Mouse (Mus musculus) kidney, adult 2 months (tissue): Measurements from ENCODE around the gene Siae. TPM values are rescaled to one million over a fixed set of nuclear protein-coding genes. Genes with fewer than 3 reads are reported as not detected.

ENCODE experiments used
- DNase-seq: peaks from one replicate; pipeline ENCODE4 v3.0.0; 2021
- H3K27ac ChIP-seq: fragments of 200-500 bp; 2 replicates; pipeline ENCODE4 v1.5.1; 2012; ENCODE audit warnings: low read depth, low read length, control low read depth, inconsistent platforms; ENCODE audit not compliant: insufficient read depth
- H3K27me3 ChIP-seq: fragments of 200-500 bp; replicated peaks from 2 replicates; pipeline ENCODE4 v1.6.1; 2012; ENCODE audit warnings: mild to moderate bottlenecking, moderate library complexity, low read length, inconsistent platforms; ENCODE audit not compliant: control insufficient read depth, insufficient read depth
- H3K36me3 ChIP-seq: fragments of 200-500 bp; 2 replicates; pipeline ENCODE4 v1.6.1; 2012; ENCODE audit warnings: mild to moderate bottlenecking, moderate library complexity, low read length, inconsistent platforms; ENCODE audit not compliant: control insufficient read depth, insufficient read depth
- H3K4me1 ChIP-seq: fragments of 200-500 bp; 2 replicates; pipeline ENCODE4 v1.6.1; 2011; ENCODE audit warnings: low read length; ENCODE audit not compliant: control insufficient read depth, insufficient read depth
- H3K4me3 ChIP-seq: fragments of 200-500 bp; 2 replicates; pipeline ENCODE4 v1.5.1; 2011; ENCODE audit warnings: mild to moderate bottlenecking, low read depth, low read length, control low read depth; ENCODE audit not compliant: insufficient read depth
- CTCF ChIP-seq: fragments of 200-500 bp; conservative IDR thresholded peaks from 2 replicates; pipeline ENCODE4 v1.5.1; 2011; ENCODE audit warnings: low read depth, mild to moderate bottlenecking, control low read depth, low read length, moderate library complexity, mixed read lengths; ENCODE audit not compliant: insufficient read depth, insufficient read length
- POLR2A ChIP-seq: fragments of 200-500 bp; IDR thresholded peaks from one replicate; pipeline ENCODE4 v1.6.1; 2011; ENCODE audit warnings: low read depth, low read length, control low read depth
- WGBS: fragments of 180-500 bp; shearing (Covaris S2); methylation state at CpG from one replicate; pipeline ENCODE4 v1.1.7; 2018; 5-methylcytosine and 5-hydroxymethylcytosine counted together
- polyA plus RNA-seq: library from polyadenylated mRNA; depleted of rRNA; stranded (reverse); fragments of >200 nt; gene quantifications from 2 replicates; pipeline ENCODE4 v1.2.3, GENCODE M21; 2012

The Siae gene
- polyA plus RNA-seq, 1 experiment = 17.8 TPM

DNA sequence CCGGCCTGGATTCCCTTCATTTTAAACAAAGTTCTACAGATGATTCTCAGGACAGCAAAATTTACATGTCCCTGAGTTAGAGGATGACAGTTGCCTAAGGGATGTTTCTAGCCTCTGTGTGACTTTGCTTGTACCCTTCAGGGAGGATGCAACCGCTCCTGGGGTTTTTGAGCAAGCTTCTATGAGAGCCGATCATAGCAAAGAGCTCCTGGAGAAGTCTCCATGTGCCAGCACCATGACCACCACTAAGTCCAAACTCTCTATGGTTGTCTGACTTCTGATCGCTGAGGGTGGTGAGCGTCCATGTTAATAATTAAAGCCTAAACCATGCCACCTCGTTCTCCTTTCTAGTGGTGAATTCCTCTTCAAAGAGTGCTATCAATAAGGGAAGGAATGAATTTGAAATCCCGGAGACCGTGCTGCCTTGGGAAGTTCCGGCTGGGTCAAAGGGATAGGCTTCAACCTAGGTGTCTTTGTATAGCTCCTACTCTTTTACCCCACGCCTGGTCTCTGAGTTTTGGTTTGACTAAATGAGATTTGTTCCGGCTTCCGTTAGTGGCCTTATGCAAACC lies 11.5 kb upstream of the Siae start:
- DNase-seq = peak; percentile 60
- WGBS = 30% methylated on average over 12 of the region's 12 CpGs
- Histone ChIP-seq H3K4me1 (peaks cover 8% of the 10 kb centered on the region; the same call in 1 of the 2 replicates), H3K4me3 (peak overlapping the region; percentile 35), H3K36me3 (no peaks in the 10 kb centered on the region), H3K27me3 (no peaks in the 10 kb centered on the region), H3K27ac (peak overlapping the region; percentile 56)
- TF ChIP-seq CTCF (no peak), POLR2A (no peak)

DNA sequence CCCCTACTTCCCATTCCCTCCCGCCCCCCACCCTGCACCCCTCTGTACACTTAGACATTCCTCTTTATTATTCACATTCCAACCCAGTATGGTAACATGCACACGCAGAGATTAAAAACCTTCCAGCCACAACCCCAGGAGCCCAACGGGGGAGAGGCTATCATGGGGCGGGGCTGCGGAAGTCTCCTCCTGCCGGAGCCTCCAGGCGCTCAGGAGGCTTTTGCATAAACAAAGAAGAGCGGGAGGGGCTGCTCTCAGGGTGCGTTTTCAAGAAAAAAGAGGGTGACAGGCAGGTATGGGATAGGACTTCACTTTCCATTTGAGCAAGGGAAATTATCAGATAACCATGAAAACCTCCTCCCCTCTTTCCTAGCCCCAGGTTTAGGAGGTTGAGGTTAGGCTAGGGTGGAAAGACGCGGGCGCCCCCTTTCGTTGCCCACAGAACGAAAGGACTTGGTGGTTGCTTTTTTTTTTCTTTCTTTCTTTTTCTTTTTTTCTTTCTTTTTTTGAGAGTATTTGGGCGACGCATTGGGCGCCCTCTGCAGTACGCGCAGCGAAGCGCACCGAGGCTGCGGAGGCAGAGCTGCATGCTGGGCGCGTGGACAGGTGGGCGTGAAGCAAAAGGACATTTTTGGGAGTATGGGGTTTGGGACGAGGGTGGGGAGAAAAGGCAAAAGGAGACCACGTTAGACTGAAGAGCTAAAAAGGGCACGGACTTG lies 10.9 kb upstream of the Siae start:
- H3K4me1 ChIP-seq = peaks cover 8% of the 10 kb centered on the region; the same call in 1 of the 2 replicates
- TF ChIP-seq POLR2A = no peak
- peak; percentile 71 for TF ChIP-seq CTCF
- WGBS = 5% methylated on average over 29 of the region's 29 CpGs
- H3K4me3 ChIP-seq = peak overlapping the region; percentile 35
- DNase-seq = peak; percentile 79
- no peaks in the 10 kb centered on the region for H3K36me3 ChIP-seq
- H3K27ac ChIP-seq = no peak overlapping the region; the same call in 1 of the 2 replicates
- H3K27me3 ChIP-seq = no peaks in the 10 kb centered on the region

GRCm38 (mm10) chr9:37545166-37545610 lies 10.3 kb upstream of the Siae start:
- Histone ChIP-seq H3K4me3 (peak overlapping the region; percentile 35; the same call in 1 of the 2 replicates), H3K27ac (no peak overlapping the region), H3K4me1 (peaks cover 8% of the 10 kb centered on the region; the same call in 1 of the 2 replicates), H3K27me3 (no peaks in the 10 kb centered on the region), H3K36me3 (no peaks in the 10 kb centered on the region)
- peak; percentile 32 for DNase-seq
- TF ChIP-seq CTCF = no peak
- TF ChIP-seq POLR2A = no peak
- 29% methylated on average over 17 of the region's 17 CpGs for WGBS

- DNase-seq = no peak
- TF ChIP-seq CTCF (no peak), POLR2A (no peak)
- WGBS = 56% methylated on average over 27 of the region's 27 CpGs
- Histone ChIP-seq H3K4me3 (no peak overlapping the region), H3K27ac (no peak overlapping the region), H3K27me3 (no peaks in the 10 kb centered on the region), H3K4me1 (peaks cover 8% of the 10 kb centered on the region; the same call in 1 of the 2 replicates), H3K36me3 (no peaks in the 10 kb centered on the region)
Observed at GRCm38 (mm10) chr9:37545847-37546452, 9.5 kb upstream of the Siae start.

GRCm38 (mm10) chr9:37546889-37547288 lies 8.6 kb upstream of the Siae start:
- no peaks in the 10 kb centered on the region for H3K27me3 ChIP-seq
- H3K36me3 ChIP-seq = no peaks in the 10 kb centered on the region
- no peak overlapping the region for H3K4me3 ChIP-seq
- TF ChIP-seq POLR2A = no peak
- TF ChIP-seq CTCF = 0 out of 2 replicates have a peak, but pooled peaks have one; percentile 15
- peak; percentile 42 for DNase-seq
- H3K27ac ChIP-seq = no peak overlapping the region
- H3K4me1 ChIP-seq = peaks cover 8% of the 10 kb centered on the region; the same call in 1 of the 2 replicates
- 70% methylated on average over 1 of the region's 1 CpGs for WGBS

DNA sequence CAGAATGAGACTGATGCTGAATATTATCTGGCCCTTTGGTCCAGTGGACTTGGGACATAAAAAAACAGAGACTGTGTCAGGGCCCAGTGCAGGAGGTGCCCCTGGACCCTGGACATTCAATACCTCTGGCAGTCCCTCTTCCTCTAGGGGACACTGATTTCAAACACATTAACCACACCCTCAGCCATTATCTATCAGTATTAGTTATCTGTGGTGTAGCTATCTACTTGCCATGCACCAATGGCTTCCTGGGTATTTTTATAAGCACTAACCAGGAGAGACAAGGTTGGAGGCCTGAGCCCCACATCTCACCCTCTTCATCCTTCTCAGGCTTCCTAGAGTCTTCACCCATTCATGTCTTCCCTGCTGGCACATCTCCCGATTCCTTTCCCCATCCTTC lies 5.1 kb upstream of the Siae start:
- WGBS = 80% methylated on average over 1 of the region's 1 CpGs
- Histone ChIP-seq H3K4me1 (no peaks in the 10 kb centered on the region), H3K27me3 (no peaks in the 10 kb centered on the region), H3K36me3 (no peaks in the 10 kb centered on the region), H3K4me3 (no peak overlapping the region), H3K27ac (no peak overlapping the region)
- no peak for DNase-seq
- no peak for TF ChIP-seq POLR2A
- TF ChIP-seq CTCF = no peak

DNA sequence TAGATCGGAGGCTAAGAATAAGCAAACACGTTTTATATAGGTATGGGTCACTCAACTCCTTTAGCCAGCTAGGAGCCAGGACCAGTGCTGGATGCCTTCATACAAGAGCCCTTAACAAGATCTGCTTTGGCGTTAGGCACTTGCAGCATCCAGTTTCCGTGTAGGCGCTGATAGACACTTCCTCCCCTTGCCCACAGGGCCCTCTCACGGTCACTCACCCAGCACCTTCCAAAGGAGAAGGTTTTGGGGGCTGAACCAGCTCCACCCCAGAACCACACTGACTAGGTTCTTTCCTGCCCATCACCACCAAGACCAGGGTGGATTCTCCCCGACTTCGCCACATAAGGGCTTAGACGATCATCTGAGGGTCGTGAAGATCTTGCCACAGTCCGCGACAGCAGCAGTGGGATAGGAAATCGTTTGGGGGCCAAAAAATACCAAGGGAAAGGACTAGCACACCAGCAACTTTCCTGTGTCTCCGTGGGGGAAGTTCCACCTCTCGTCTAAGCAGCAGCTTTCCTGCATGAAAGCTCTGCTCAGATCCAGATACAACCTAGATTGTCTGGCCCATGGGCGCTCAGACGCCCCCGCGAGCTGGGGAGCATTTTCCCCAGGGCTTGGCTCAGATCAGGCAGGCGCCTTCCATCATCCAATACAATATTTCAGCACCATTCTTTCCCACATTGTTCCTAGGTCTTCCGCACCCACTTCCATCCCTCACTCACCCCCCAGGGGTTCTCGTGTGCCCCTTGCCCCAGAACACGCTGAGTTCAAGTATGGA lies 3.6 kb upstream of the Siae start:
- H3K27me3 ChIP-seq = no peaks in the 10 kb centered on the region
- 4% methylated on average over 23 of the region's 23 CpGs for WGBS
- no peak overlapping the region for H3K27ac ChIP-seq
- no peaks in the 10 kb centered on the region for H3K36me3 ChIP-seq
- TF ChIP-seq CTCF (no peak), POLR2A (no peak)
- peak overlapping the region; percentile 44 for H3K4me3 ChIP-seq
- H3K4me1 ChIP-seq = no peaks in the 10 kb centered on the region
- DNase-seq = no peak
